Mouse (Mus musculus): ENCODE measurements around the gene Slc4a4. TPM values are rescaled to one million over a fixed set of nuclear protein-coding genes. Genes with fewer than 3 reads are reported as not detected.

Slc4a4 gene
- polyA plus RNA-seq, 1 experiment from 2014 or later, result 8.3 TPM

GRCm38 (mm10) chr5:89083476-89083875 is 196.9 kb downstream of the Slc4a4 start:
- H3K9ac ChIP-seq (ENCODE audit: low read depth, low read length), result no peak overlapping the region
- H3K27me3 ChIP-seq (ENCODE audit: control insufficient read depth, insufficient read depth, low read depth, low read length), result no peaks in the 10 kb centered on the region
- WGBS, result 82% methylated on average over 4 of the region's 4 CpGs
- H3K4me2 ChIP-seq (ENCODE audit: low read length), result no peak overlapping the region
- no peaks in the 10 kb centered on the region for H3K4me1 ChIP-seq (ENCODE audit: control insufficient read depth, insufficient read depth, low read length)
- H3K36me3 ChIP-seq (ENCODE audit: control insufficient read depth, insufficient read depth, low read length), result no peaks in the 10 kb centered on the region
- ATAC-seq, result no peak
- H3K27ac ChIP-seq (ENCODE audit: low read length), result no peak overlapping the region
- H3K9me3 ChIP-seq (replicated peaks; ENCODE audit: control insufficient read depth, low read length, poor library complexity, severe bottlenecking), result no peaks in the 10 kb centered on the region
- H3K4me3 ChIP-seq (ENCODE audit: low read depth, low read length), result no peak overlapping the region

- Histone ChIP-seq H3K4me2 (ENCODE audit: low read length) (no peak overlapping the region), H3K9ac (ENCODE audit: low read depth, low read length) (no peak overlapping the region), H3K4me1 (ENCODE audit: control insufficient read depth, insufficient read depth, low read length) (no peaks in the 10 kb centered on the region), H3K36me3 (ENCODE audit: control insufficient read depth, insufficient read depth, low read length) (no peaks in the 10 kb centered on the region), H3K27me3 (ENCODE audit: control insufficient read depth, insufficient read depth, low read depth, low read length) (no peaks in the 10 kb centered on the region), H3K27ac (ENCODE audit: low read length) (no peak overlapping the region), H3K4me3 (ENCODE audit: low read depth, low read length) (no peak overlapping the region), H3K9me3 (replicated peaks; ENCODE audit: control insufficient read depth, low read length, poor library complexity, severe bottlenecking) (no peaks in the 10 kb centered on the region)
- no peak for ATAC-seq
- 86% methylated on average over 7 of the region's 7 CpGs for WGBS
These were observed 201.3 kb downstream of the Slc4a4 start for GRCm38 (mm10) chr5:89087916-89088315.

GRCm38 (mm10) chr5:89088462-89088861 is 201.8 kb downstream of the Slc4a4 start:
- no peak overlapping the region for H3K9ac ChIP-seq (ENCODE audit: low read depth, low read length)
- H3K36me3 ChIP-seq (ENCODE audit: control insufficient read depth, insufficient read depth, low read length), result no peaks in the 10 kb centered on the region
- no peaks in the 10 kb centered on the region for H3K27me3 ChIP-seq (ENCODE audit: control insufficient read depth, insufficient read depth, low read depth, low read length)
- no peak overlapping the region for H3K27ac ChIP-seq (ENCODE audit: low read length)
- H3K9me3 ChIP-seq (replicated peaks; ENCODE audit: control insufficient read depth, low read length, poor library complexity, severe bottlenecking), result no peaks in the 10 kb centered on the region
- no peak overlapping the region for H3K4me2 ChIP-seq (ENCODE audit: low read length)
- ATAC-seq, result no peak
- 69% methylated on average over 11 of the region's 11 CpGs for WGBS
- no peaks in the 10 kb centered on the region for H3K4me1 ChIP-seq (ENCODE audit: control insufficient read depth, insufficient read depth, low read length)
- H3K4me3 ChIP-seq (ENCODE audit: low read depth, low read length), result no peak overlapping the region

DNA sequence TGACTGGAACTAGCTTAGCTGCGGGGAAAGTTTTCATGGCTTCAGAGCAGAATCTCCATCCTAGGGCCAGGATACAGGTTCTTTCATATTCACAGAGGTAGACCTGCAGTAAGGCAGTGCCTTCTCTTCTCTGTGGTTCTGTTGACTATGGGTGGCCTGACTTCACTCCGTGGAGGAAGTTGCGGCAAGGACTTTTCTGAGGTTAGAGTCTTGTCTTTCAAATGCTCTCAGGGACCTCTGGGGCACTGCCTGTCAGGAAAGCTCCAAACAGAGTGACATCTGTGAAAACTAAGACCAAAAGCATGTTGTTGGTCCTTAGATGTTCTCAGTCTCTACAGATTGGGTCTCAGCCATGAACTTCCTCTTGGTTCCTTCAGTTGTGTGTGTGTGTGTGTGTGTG is 203.5 kb downstream of the Slc4a4 start:
- Histone ChIP-seq H3K4me3 (ENCODE audit: low read depth, low read length) (no peak overlapping the region), H3K4me1 (ENCODE audit: control insufficient read depth, insufficient read depth, low read length) (no peaks in the 10 kb centered on the region), H3K27me3 (ENCODE audit: control insufficient read depth, insufficient read depth, low read depth, low read length) (no peaks in the 10 kb centered on the region), H3K27ac (ENCODE audit: low read length) (no peak overlapping the region), H3K36me3 (ENCODE audit: control insufficient read depth, insufficient read depth, low read length) (no peaks in the 10 kb centered on the region), H3K9me3 (replicated peaks; ENCODE audit: control insufficient read depth, low read length, poor library complexity, severe bottlenecking) (no peaks in the 10 kb centered on the region), H3K9ac (ENCODE audit: low read depth, low read length) (no peak overlapping the region), H3K4me2 (ENCODE audit: low read length) (no peak overlapping the region)
- WGBS, result 84% methylated on average over 3 of the region's 3 CpGs
- no peak for ATAC-seq

DNA sequence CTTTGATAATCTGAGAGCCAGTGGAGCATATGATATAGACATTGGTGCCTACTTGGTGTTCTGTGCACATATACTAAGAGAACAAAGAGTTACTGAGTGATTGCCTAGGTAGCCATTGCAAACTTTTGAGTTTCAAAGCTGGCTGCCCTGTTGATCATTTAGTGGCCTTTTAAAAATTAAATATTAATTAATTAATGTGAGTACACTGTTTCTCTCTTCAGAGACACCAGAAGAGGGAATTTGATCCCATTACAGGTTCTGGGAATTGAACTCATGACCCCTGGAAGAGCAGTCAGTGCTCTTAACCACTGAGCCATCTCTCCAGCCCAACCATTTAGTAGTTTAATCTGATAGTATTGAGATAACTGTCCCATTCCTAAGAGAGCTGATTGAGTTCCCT is 209.8 kb downstream of the Slc4a4 start:
- no peak overlapping the region for H3K27ac ChIP-seq (ENCODE audit: low read length)
- no peaks in the 10 kb centered on the region for H3K27me3 ChIP-seq (ENCODE audit: control insufficient read depth, insufficient read depth, low read depth, low read length)
- H3K4me2 ChIP-seq (ENCODE audit: low read length), result no peak overlapping the region
- no peak for ATAC-seq
- H3K4me1 ChIP-seq (ENCODE audit: control insufficient read depth, insufficient read depth, low read length), result no peaks in the 10 kb centered on the region
- H3K36me3 ChIP-seq (ENCODE audit: control insufficient read depth, insufficient read depth, low read length), result no peaks in the 10 kb centered on the region
- no peaks in the 10 kb centered on the region for H3K9me3 ChIP-seq (replicated peaks; ENCODE audit: control insufficient read depth, low read length, poor library complexity, severe bottlenecking)
- no peak overlapping the region for H3K4me3 ChIP-seq (ENCODE audit: low read depth, low read length)
- H3K9ac ChIP-seq (ENCODE audit: low read depth, low read length), result no peak overlapping the region

GRCm38 (mm10) chr5:89097291-89097690 is 210.7 kb downstream of the Slc4a4 start:
- H3K4me1 ChIP-seq (ENCODE audit: control insufficient read depth, insufficient read depth, low read length), result no peaks in the 10 kb centered on the region
- H3K36me3 ChIP-seq (ENCODE audit: control insufficient read depth, insufficient read depth, low read length), result no peaks in the 10 kb centered on the region
- no peak overlapping the region for H3K27ac ChIP-seq (ENCODE audit: low read length)
- no peak overlapping the region for H3K4me3 ChIP-seq (ENCODE audit: low read depth, low read length)
- H3K4me2 ChIP-seq (ENCODE audit: low read length), result no peak overlapping the region
- H3K9ac ChIP-seq (ENCODE audit: low read depth, low read length), result no peak overlapping the region
- no peaks in the 10 kb centered on the region for H3K27me3 ChIP-seq (ENCODE audit: control insufficient read depth, insufficient read depth, low read depth, low read length)
- ATAC-seq, result no peak
- H3K9me3 ChIP-seq (replicated peaks; ENCODE audit: control insufficient read depth, low read length, poor library complexity, severe bottlenecking), result no peaks in the 10 kb centered on the region
- whole genome bisulfite sequencing, result 92% methylated on average over 3 of the region's 3 CpGs

- Histone ChIP-seq H3K27me3 (ENCODE audit: control insufficient read depth, insufficient read depth, low read depth, low read length) (no peaks in the 10 kb centered on the region), H3K27ac (ENCODE audit: low read length) (no peak overlapping the region), H3K9ac (ENCODE audit: low read depth, low read length) (no peak overlapping the region), H3K9me3 (replicated peaks; ENCODE audit: control insufficient read depth, low read length, poor library complexity, severe bottlenecking) (no peaks in the 10 kb centered on the region), H3K4me3 (ENCODE audit: low read depth, low read length) (no peak overlapping the region), H3K4me1 (ENCODE audit: control insufficient read depth, insufficient read depth, low read length) (no peaks in the 10 kb centered on the region), H3K4me2 (ENCODE audit: low read length) (no peak overlapping the region), H3K36me3 (ENCODE audit: control insufficient read depth, insufficient read depth, low read length) (no peaks in the 10 kb centered on the region)
- 29% methylated on average over 4 of the region's 4 CpGs for WGBS
- ATAC-seq, result no peak
These were observed 211.5 kb downstream of the Slc4a4 start for GRCm38 (mm10) chr5:89098121-89098520.

DNA sequence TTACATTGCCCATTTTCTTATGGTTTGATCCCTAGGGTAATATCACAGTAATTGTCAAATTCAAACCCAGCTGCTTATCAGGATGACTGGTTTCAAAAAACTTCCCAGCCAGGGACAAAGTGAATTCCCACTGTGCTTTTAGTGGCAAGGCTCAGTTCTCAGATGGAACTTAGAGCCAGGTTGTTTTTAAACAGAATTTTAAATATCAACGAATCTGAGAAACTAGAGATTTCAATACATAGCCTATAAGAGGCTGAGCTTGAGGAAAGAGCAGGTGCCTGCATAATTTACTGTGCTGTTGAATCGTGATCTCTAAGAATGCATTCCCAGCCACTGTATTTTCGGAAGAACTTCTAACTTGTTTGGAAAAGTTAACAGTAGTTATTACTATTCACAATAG is 213.3 kb downstream of the Slc4a4 start:
- Histone ChIP-seq H3K27ac (ENCODE audit: low read length) (no peak overlapping the region), H3K4me1 (ENCODE audit: control insufficient read depth, insufficient read depth, low read length) (no peaks in the 10 kb centered on the region), H3K4me3 (ENCODE audit: low read depth, low read length) (no peak overlapping the region), H3K9ac (ENCODE audit: low read depth, low read length) (no peak overlapping the region), H3K27me3 (ENCODE audit: control insufficient read depth, insufficient read depth, low read depth, low read length) (no peaks in the 10 kb centered on the region), H3K36me3 (ENCODE audit: control insufficient read depth, insufficient read depth, low read length) (no peaks in the 10 kb centered on the region), H3K9me3 (replicated peaks; ENCODE audit: control insufficient read depth, low read length, poor library complexity, severe bottlenecking) (no peaks in the 10 kb centered on the region), H3K4me2 (ENCODE audit: low read length) (no peak overlapping the region)
- ATAC-seq, result no peak
- WGBS, result 63% methylated on average over 3 of the region's 3 CpGs

GRCm38 (mm10) chr5:89102560-89102959 is 215.9 kb downstream of the Slc4a4 start:
- Histone ChIP-seq H3K9me3 (replicated peaks; ENCODE audit: control insufficient read depth, low read length, poor library complexity, severe bottlenecking) (no peaks in the 10 kb centered on the region), H3K9ac (ENCODE audit: low read depth, low read length) (no peak overlapping the region)

GRCm38 (mm10) chr5:89105346-89105745 is 218.7 kb downstream of the Slc4a4 start:
- no peak for ATAC-seq
- Histone ChIP-seq H3K4me3 (ENCODE audit: low read depth, low read length) (no peak overlapping the region), H3K9me3 (replicated peaks; ENCODE audit: control insufficient read depth, low read length, poor library complexity, severe bottlenecking) (no peaks in the 10 kb centered on the region), H3K4me2 (ENCODE audit: low read length) (no peak overlapping the region), H3K4me1 (ENCODE audit: control insufficient read depth, insufficient read depth, low read length) (no peaks in the 10 kb centered on the region), H3K36me3 (ENCODE audit: control insufficient read depth, insufficient read depth, low read length) (no peaks in the 10 kb centered on the region), H3K27ac (ENCODE audit: low read length) (no peak overlapping the region), H3K9ac (ENCODE audit: low read depth, low read length) (no peak overlapping the region), H3K27me3 (ENCODE audit: control insufficient read depth, insufficient read depth, low read depth, low read length) (no peaks in the 10 kb centered on the region)
- 62% methylated on average over 9 of the region's 9 CpGs for WGBS

More at GRCm38 (mm10) chr5:89102560-89102959, 215.9 kb downstream of the Slc4a4 start:
- no peak for ATAC-seq
- WGBS, result 75% methylated on average over 4 of the region's 4 CpGs
- H3K4me3 ChIP-seq (ENCODE audit: low read depth, low read length), result no peak overlapping the region
- H3K4me2 ChIP-seq (ENCODE audit: low read length), result no peak overlapping the region
- no peaks in the 10 kb centered on the region for H3K36me3 ChIP-seq (ENCODE audit: control insufficient read depth, insufficient read depth, low read length)
- H3K27me3 ChIP-seq (ENCODE audit: control insufficient read depth, insufficient read depth, low read depth, low read length), result no peaks in the 10 kb centered on the region
- no peak overlapping the region for H3K27ac ChIP-seq (ENCODE audit: low read length)
- no peaks in the 10 kb centered on the region for H3K4me1 ChIP-seq (ENCODE audit: control insufficient read depth, insufficient read depth, low read length)
